Mouse (Mus musculus): ENCODE results near the gene Ccdc141. TPM values are rescaled to one million over a fixed set of nuclear protein-coding genes. Genes with fewer than 3 reads are reported as not detected.

Ccdc141 gene
- polyA plus RNA-seq, 1 experiment from 2014 or later = 14.9 TPM

GRCm38 (mm10) chr2:77190301-77190700 lies 19.9 kb upstream of the Ccdc141 start:
- Histone ChIP-seq H3K4me3 (no peak overlapping the region), H3K4me1 (no peaks in the 10 kb centered on the region), H3K4me2 (replicated peaks) (no peak overlapping the region), H3K27ac (no peak overlapping the region), H3K9me3 (no peaks in the 10 kb centered on the region), H3K27me3 (no peaks in the 10 kb centered on the region), H3K36me3 (peaks cover 56% of the 10 kb centered on the region), H3K9ac (no peak overlapping the region)
- WGBS = 86% methylated on average over 3 of the region's 3 CpGs
- ATAC-seq (ENCODE audit: insufficient number of reproducible peaks, insufficient read depth, low FRiP score, low TSS enrichment) = no peak

- no peak overlapping the region for H3K4me2 ChIP-seq (replicated peaks)
- H3K36me3 ChIP-seq = peaks cover 51% of the 10 kb centered on the region
These were observed 19.2 kb upstream of the Ccdc141 start for GRCm38 (mm10) chr2:77189671-77190070.

GRCm38 (mm10) chr2:77187501-77187900 lies 17.1 kb upstream of the Ccdc141 start:
- H3K4me3 ChIP-seq = no peak overlapping the region
- no peaks in the 10 kb centered on the region for H3K4me1 ChIP-seq

More at GRCm38 (mm10) chr2:77189671-77190070, 19.2 kb upstream of the Ccdc141 start:
- Histone ChIP-seq H3K9ac (no peak overlapping the region), H3K27ac (no peak overlapping the region), H3K4me3 (no peak overlapping the region), H3K9me3 (no peaks in the 10 kb centered on the region), H3K4me1 (no peaks in the 10 kb centered on the region), H3K27me3 (no peaks in the 10 kb centered on the region)
- no peak for ATAC-seq (ENCODE audit: insufficient number of reproducible peaks, insufficient read depth, low FRiP score, low TSS enrichment)
- WGBS = 91% methylated on average over 7 of the region's 7 CpGs

GRCm38 (mm10) chr2:77186912-77187311 lies 16.5 kb upstream of the Ccdc141 start:
- Histone ChIP-seq H3K4me2 (replicated peaks) (no peak overlapping the region), H3K9me3 (no peaks in the 10 kb centered on the region), H3K27ac (no peak overlapping the region), H3K9ac (no peak overlapping the region), H3K4me1 (no peaks in the 10 kb centered on the region), H3K4me3 (no peak overlapping the region), H3K36me3 (peaks cover 47% of the 10 kb centered on the region), H3K27me3 (no peaks in the 10 kb centered on the region)
- no peak for ATAC-seq (ENCODE audit: insufficient number of reproducible peaks, insufficient read depth, low FRiP score, low TSS enrichment)
- 75% methylated on average over 8 of the region's 8 CpGs for WGBS

More at GRCm38 (mm10) chr2:77187501-77187900, 17.1 kb upstream of the Ccdc141 start:
- peaks cover 50% of the 10 kb centered on the region for H3K36me3 ChIP-seq
- H3K27me3 ChIP-seq = no peaks in the 10 kb centered on the region
- no peak for ATAC-seq (ENCODE audit: insufficient number of reproducible peaks, insufficient read depth, low FRiP score, low TSS enrichment)
- no peak overlapping the region for H3K4me2 ChIP-seq (replicated peaks)
- 89% methylated on average over 3 of the region's 3 CpGs for WGBS
- no peak overlapping the region for H3K9ac ChIP-seq
- H3K9me3 ChIP-seq = no peaks in the 10 kb centered on the region
- no peak overlapping the region for H3K27ac ChIP-seq

- no peak for ATAC-seq (ENCODE audit: insufficient number of reproducible peaks, insufficient read depth, low FRiP score, low TSS enrichment)
- Histone ChIP-seq H3K27me3 (no peaks in the 10 kb centered on the region), H3K9me3 (no peaks in the 10 kb centered on the region), H3K36me3 (peaks cover 27% of the 10 kb centered on the region), H3K9ac (no peak overlapping the region), H3K27ac (no peak overlapping the region), H3K4me2 (replicated peaks) (no peak overlapping the region), H3K4me1 (no peaks in the 10 kb centered on the region), H3K4me3 (no peak overlapping the region)
- 80% methylated on average over 8 of the region's 8 CpGs for WGBS
These were observed 13.7 kb upstream of the Ccdc141 start for GRCm38 (mm10) chr2:77184049-77184571.

- no peak for ATAC-seq (ENCODE audit: insufficient number of reproducible peaks, insufficient read depth, low FRiP score, low TSS enrichment)
- no peaks in the 10 kb centered on the region for H3K9me3 ChIP-seq
- 95% methylated on average over 2 of the region's 2 CpGs for WGBS
These were observed 13.2 kb upstream of the Ccdc141 start for GRCm38 (mm10) chr2:77183646-77184045.

GRCm38 (mm10) chr2:77182996-77183380 lies 12.6 kb upstream of the Ccdc141 start:
- Histone ChIP-seq H3K9me3 (no peaks in the 10 kb centered on the region), H3K4me3 (no peak overlapping the region), H3K4me2 (replicated peaks) (no peak overlapping the region), H3K4me1 (no peaks in the 10 kb centered on the region), H3K27ac (no peak overlapping the region), H3K9ac (no peak overlapping the region), H3K36me3 (peaks cover 21% of the 10 kb centered on the region), H3K27me3 (no peaks in the 10 kb centered on the region)
- ATAC-seq (ENCODE audit: insufficient number of reproducible peaks, insufficient read depth, low FRiP score, low TSS enrichment) = no peak
- WGBS = 87% methylated on average over 6 of the region's 6 CpGs

More at GRCm38 (mm10) chr2:77183646-77184045, 13.2 kb upstream of the Ccdc141 start:
- H3K4me1 ChIP-seq = no peaks in the 10 kb centered on the region
- no peak overlapping the region for H3K27ac ChIP-seq
- no peak overlapping the region for H3K9ac ChIP-seq
- H3K36me3 ChIP-seq = peaks cover 27% of the 10 kb centered on the region
- no peaks in the 10 kb centered on the region for H3K27me3 ChIP-seq
- no peak overlapping the region for H3K4me2 ChIP-seq (replicated peaks)
- H3K4me3 ChIP-seq = no peak overlapping the region

GRCm38 (mm10) chr2:77182271-77182995 lies 12.0 kb upstream of the Ccdc141 start:
- Histone ChIP-seq H3K9ac (no peak overlapping the region), H3K27me3 (no peaks in the 10 kb centered on the region), H3K9me3 (no peaks in the 10 kb centered on the region), H3K4me1 (no peaks in the 10 kb centered on the region), H3K4me3 (no peak overlapping the region), H3K36me3 (peaks cover 16% of the 10 kb centered on the region), H3K4me2 (replicated peaks) (no peak overlapping the region), H3K27ac (no peak overlapping the region)
- ATAC-seq (ENCODE audit: insufficient number of reproducible peaks, insufficient read depth, low FRiP score, low TSS enrichment) = no peak
- 80% methylated on average over 4 of the region's 4 CpGs for WGBS

- no peak overlapping the region for H3K9ac ChIP-seq
- no peaks in the 10 kb centered on the region for H3K4me1 ChIP-seq
- ATAC-seq (ENCODE audit: insufficient number of reproducible peaks, insufficient read depth, low FRiP score, low TSS enrichment) = no peak
- no peaks in the 10 kb centered on the region for H3K9me3 ChIP-seq
- no peak overlapping the region for H3K4me2 ChIP-seq (replicated peaks)
- H3K27me3 ChIP-seq = no peaks in the 10 kb centered on the region
- H3K4me3 ChIP-seq = no peak overlapping the region
- WGBS = 78% methylated on average over 2 of the region's 2 CpGs
- no peak overlapping the region for H3K27ac ChIP-seq
- no peaks in the 10 kb centered on the region for H3K36me3 ChIP-seq
These were observed 7.0 kb upstream of the Ccdc141 start for GRCm38 (mm10) chr2:77177472-77177871.

- Histone ChIP-seq H3K4me2 (replicated peaks) (no peak overlapping the region), H3K9me3 (no peaks in the 10 kb centered on the region), H3K4me3 (no peak overlapping the region), H3K27me3 (no peaks in the 10 kb centered on the region), H3K36me3 (no peaks in the 10 kb centered on the region), H3K27ac (no peak overlapping the region), H3K9ac (no peak overlapping the region), H3K4me1 (peaks cover 7% of the 10 kb centered on the region)
- 70% methylated on average over 10 of the region's 10 CpGs for WGBS
- ATAC-seq (ENCODE audit: insufficient number of reproducible peaks, insufficient read depth, low FRiP score, low TSS enrichment) = no peak
These were observed 6.0 kb upstream of the Ccdc141 start for GRCm38 (mm10) chr2:77176413-77176812.

GRCm38 (mm10) chr2:77175411-77175810 lies 5.0 kb upstream of the Ccdc141 start:
- H3K27ac ChIP-seq = no peak overlapping the region
- no peak for ATAC-seq (ENCODE audit: insufficient number of reproducible peaks, insufficient read depth, low FRiP score, low TSS enrichment)
- H3K9ac ChIP-seq = no peak overlapping the region

GRCm38 (mm10) chr2:77174313-77174712 lies 3.9 kb upstream of the Ccdc141 start:
- Histone ChIP-seq H3K27ac (no peak overlapping the region), H3K4me3 (no peak overlapping the region), H3K4me1 (peaks cover 13% of the 10 kb centered on the region), H3K27me3 (no peaks in the 10 kb centered on the region), H3K9ac (no peak overlapping the region), H3K36me3 (no peaks in the 10 kb centered on the region), H3K4me2 (replicated peaks) (no peak overlapping the region), H3K9me3 (no peaks in the 10 kb centered on the region)
- WGBS = 91% methylated on average over 2 of the region's 2 CpGs
- ATAC-seq (ENCODE audit: insufficient number of reproducible peaks, insufficient read depth, low FRiP score, low TSS enrichment) = no peak

More at GRCm38 (mm10) chr2:77175411-77175810, 5.0 kb upstream of the Ccdc141 start:
- no peaks in the 10 kb centered on the region for H3K9me3 ChIP-seq
- no peaks in the 10 kb centered on the region for H3K27me3 ChIP-seq
- 66% methylated on average over 7 of the region's 7 CpGs for WGBS
- peaks cover 13% of the 10 kb centered on the region for H3K4me1 ChIP-seq
- no peaks in the 10 kb centered on the region for H3K36me3 ChIP-seq
- no peak overlapping the region for H3K4me3 ChIP-seq
- H3K4me2 ChIP-seq (replicated peaks) = no peak overlapping the region

All from embryonic facial prominence, embryonic 12.5 days (tissue).